8 mouse cellular contexts compared by ENCODE assay signal in genomic region chr1:135766592-135767306, GRCm38 (mm10). TPM values are rescaled to one million over a fixed set of nuclear protein-coding genes. Genes with fewer than 3 reads are reported as not detected.
DNase-seq lines count a peak whose midpoint lies in the region; ATAC-seq and TF ChIP-seq lines count a peak whose summit lies in the region.

No protein-coding gene starts in this region.

- TF ChIP-seq EP300 in heart, postnatal 0 days (IDR thresholded peaks at IDR 0.05; ENCODE audit: low read depth) = no peak

- WGBS in heart, embryonic 11.5 days (ENCODE audit: insufficient replicate concordance) = 14% methylated on average over 30 of the region's 30 CpGs
- 6% methylated on average over 30 of the region's 30 CpGs for WGBS in heart, postnatal 0 days

- H3K4me3 ChIP-seq in heart, embryonic 11.5 days (ENCODE audit: low read depth, low read length) = peak overlapping the region; percentile 82
- peak overlapping the region; percentile 82 to 98 for H3K4me3 ChIP-seq in ES-E14 (ENCODE audit: insufficient read depth in 1 of 2, low read depth in 1 of 2, low read length in 2 of 2, poor library complexity in 1 of 2, severe bottlenecking in 1 of 2)
- H3K4me3 ChIP-seq in heart, postnatal 0 days (ENCODE audit: low read depth, low read length) = peak overlapping the region; percentile 72

- no peaks in the 10 kb centered on the region for H3K9me3 ChIP-seq in heart, embryonic 11.5 days (replicated peaks; ENCODE audit: control insufficient read depth, low read length)
- H3K9me3 ChIP-seq in ES-E14 (ENCODE audit: control insufficient read depth, insufficient read depth, low read depth, low read length) = no peaks in the 10 kb centered on the region
- no peaks in the 10 kb centered on the region for H3K9me3 ChIP-seq in heart, postnatal 0 days (replicated peaks; ENCODE audit: control insufficient read depth, low read length)

- H3K4me2 ChIP-seq in heart, embryonic 11.5 days = peak overlapping the region; percentile 91
- peak overlapping the region; percentile 85 for H3K4me2 ChIP-seq in heart, postnatal 0 days (ENCODE audit: low read depth, low read length)

- peak overlapping the region; percentile 86 for H3K9ac ChIP-seq in heart, embryonic 11.5 days (ENCODE audit: low read depth, low read length)
- H3K9ac ChIP-seq in ES-E14 (ENCODE audit: insufficient read depth, low read depth, low read length, poor library complexity, severe bottlenecking) = peak overlapping the region; percentile 93
- peak overlapping the region; percentile 93 for H3K9ac ChIP-seq in heart, postnatal 0 days (replicated peaks; ENCODE audit: low read depth, low read length)

- DNase-seq in heart, postnatal 14 days = no peak
- DNase-seq in ES-E14 (ENCODE audit: low read depth, low spot score) = no peak
- no peak for DNase-seq in heart, postnatal 0 days (ENCODE audit: low spot score)
- DNase-seq in lung, postnatal 10 days = peak; percentile 47
- no peak for DNase-seq in layer of hippocampus, postnatal 25 days (ENCODE audit: extremely low spot score in 1 of 2, low spot score in 1 of 2)
- no peak for DNase-seq in layer of hippocampus, adult 9-10 months (ENCODE audit: low spot score)
- no peak for DNase-seq in right cerebral cortex, adult 2 months (ENCODE audit: low spot score in 2 of 2)

- peak overlapping the region; percentile 95 for H3K27ac ChIP-seq in heart, embryonic 11.5 days (ENCODE audit: low read depth, low read length)
- peak overlapping the region; percentile 50 for H3K27ac ChIP-seq in ES-E14 (ENCODE audit: insufficient read depth, low read depth, low read length, poor library complexity, severe bottlenecking)
- H3K27ac ChIP-seq in heart, postnatal 0 days (ENCODE audit: low read depth) = peak overlapping the region; percentile 96

- H3K36me3 ChIP-seq in heart, embryonic 11.5 days (ENCODE audit: control insufficient read depth, insufficient read depth, low read length) = peaks cover 7% of the 10 kb centered on the region
- peaks cover 18% of the 10 kb centered on the region for H3K36me3 ChIP-seq in ES-E14 (ENCODE audit: control insufficient read depth, insufficient read depth, low read length, poor library complexity, severe bottlenecking)
- peaks cover 17% of the 10 kb centered on the region for H3K36me3 ChIP-seq in heart, postnatal 0 days (replicated peaks; ENCODE audit: control insufficient read depth, insufficient read depth, low read length)

- no peaks in the 10 kb centered on the region for H3K27me3 ChIP-seq in heart, embryonic 11.5 days (ENCODE audit: control insufficient read depth, insufficient read depth, low read length)
- no peaks in the 10 kb centered on the region for H3K27me3 ChIP-seq in heart, postnatal 0 days (ENCODE audit: control insufficient read depth, insufficient read depth, low read length)

- in situ Hi-C loops in ES-E14 (cut with MboI; ENCODE audit: low sequenced_read_pairs in 2 of 2, unreplicated experiment in 2 of 2) = no loop called here

- intact Hi-C loops in heart, postnatal 14 days (cut with DNase I) = loop anchor here (1.0 kb wide), 1 partner anchor 13 kb away; the partner anchor contains the start of gene Tnni1

- no peak for ATAC-seq in heart, embryonic 11.5 days (replicated peaks; ENCODE audit: insufficient number of reproducible peaks, low FRiP score, low TSS enrichment)
- no peak; the same call in 1 of the 2 replicates for ATAC-seq in heart, postnatal 0 days (ENCODE audit: insufficient read depth, low read depth)

- H3K4me1 ChIP-seq in heart, embryonic 11.5 days (ENCODE audit: control insufficient read depth, insufficient read depth, low read length) = peaks cover 55% of the 10 kb centered on the region
- peaks cover 5 to 15% of the 10 kb centered on the region in 2 experiments; a peak in 3 of 4 replicates for H3K4me1 ChIP-seq in ES-E14 (ENCODE audit: control insufficient read depth in 2 of 2, insufficient read depth in 2 of 2, low read length in 2 of 2, poor library complexity in 1 of 2)
- H3K4me1 ChIP-seq in heart, postnatal 0 days (ENCODE audit: control insufficient read depth, insufficient read depth) = peaks cover 57% of the 10 kb centered on the region

- TF ChIP-seq CTCF in heart, postnatal 0 days (IDR thresholded peaks at IDR 0.05; ENCODE audit: low read depth) = no peak

TF ChIP-seq in ES-E14, 5 proteins besides CTCF, POLR2A, EP300 and RAD21:
- no peak for TF ChIP-seq CHD2 (IDR thresholded peaks at IDR 0.05; ENCODE audit: low read depth, low read length)
- no peak for TF ChIP-seq MAFK (IDR thresholded peaks at IDR 0.05; ENCODE audit: insufficient read depth, low read depth, low read length)
- TF ChIP-seq HCFC1 (IDR thresholded peaks at IDR 0.05; ENCODE audit: borderline replicate concordance, insufficient read depth, low read length) = no peak
- TF ChIP-seq ZC3H11A (IDR thresholded peaks at IDR 0.05; ENCODE audit: borderline replicate concordance, low read depth, low read length) = no peak
- no peak for TF ChIP-seq ZNF384 (IDR thresholded peaks at IDR 0.05; ENCODE audit: low read depth, low read length)

RNA-seq across cellular contexts. Expression of gene Phlda3, which starts 0.8 kb away (rescaled TPM):
- 61.5 and 68.1 TPM in 2 replicates for polyA plus RNA-seq in heart, embryonic 11.5 days (2014; fragmentation: Nextera tagmentation; extraction: Ambion mirVana)
- 10 to 100 TPM; 17.2 to 18.4 TPM for total RNA-seq in heart, postnatal 14 days (2021)
- 51.1 and 70.7 TPM in 2 replicates for total RNA-seq in ES-E14 (2012; rRNA removed)
- total RNA-seq in heart, postnatal 0 days (2014; rRNA removed; ENCODE audit: low replicate concordance) = 87.5 and 130 TPM in 2 replicates
- 65.5 and 67.2 TPM in 2 replicates for polyA plus RNA-seq in heart, postnatal 0 days (2015; fragmentation: Nextera tagmentation; extraction: Ambion mirVana)
- 10 to 100 TPM; 17.2 to 22.7 TPM for total RNA-seq in layer of hippocampus, postnatal 25 days (2021)

RNA-seq across cellular contexts. Expression of gene Tnni1, which starts 12.5 kb away (rescaled TPM):
- polyA plus RNA-seq in heart, embryonic 11.5 days (2014; fragmentation: Nextera tagmentation; extraction: Ambion mirVana) = 3,442 and 3,640 TPM in 2 replicates
- total RNA-seq in heart, postnatal 14 days (2021) = 10 to 100 TPM; 18.6 to 29.4 TPM
- 1.1 and 1.6 TPM in 2 replicates for total RNA-seq in ES-E14 (2012; rRNA removed)
- total RNA-seq in heart, postnatal 0 days (2014; rRNA removed; ENCODE audit: low replicate concordance) = 4,186 and 4,592 TPM in 2 replicates
- 4,392 and 4,399 TPM in 2 replicates for polyA plus RNA-seq in heart, postnatal 0 days (2015; fragmentation: Nextera tagmentation; extraction: Ambion mirVana)
- total RNA-seq in layer of hippocampus, postnatal 25 days (2021) = 1 to 10 TPM; 4.1 to 5.9 TPM

RNA-seq across cellular contexts. Expression of gene Csrp1, which starts 46.9 kb away (rescaled TPM):
- 183 and 209 TPM in 2 replicates for polyA plus RNA-seq in heart, embryonic 11.5 days (2014; fragmentation: Nextera tagmentation; extraction: Ambion mirVana)
- 10 to 100 TPM; 60.3 to 66.0 TPM for total RNA-seq in heart, postnatal 14 days (2021)
- 91.6 and 131 TPM in 2 replicates for total RNA-seq in ES-E14 (2012; rRNA removed)
- 529 and 840 TPM in 2 replicates for total RNA-seq in heart, postnatal 0 days (2014; rRNA removed; ENCODE audit: low replicate concordance)
- polyA plus RNA-seq in heart, postnatal 0 days (2015; fragmentation: Nextera tagmentation; extraction: Ambion mirVana) = 128 and 145 TPM in 2 replicates
- 100 to 1,000 TPM; 197 to 219 TPM for total RNA-seq in layer of hippocampus, postnatal 25 days (2021)

RNA-seq across cellular contexts. Expression of gene Lad1, which starts 51.6 kb away (rescaled TPM):
- polyA plus RNA-seq in heart, embryonic 11.5 days (2014; fragmentation: Nextera tagmentation; extraction: Ambion mirVana) = 2.3 and 3.1 TPM in 2 replicates
- total RNA-seq in heart, postnatal 14 days (2021) = 1 to 10 TPM; 4.9 to 6.0 TPM
- 5.2 and 9.0 TPM in 2 replicates for total RNA-seq in ES-E14 (2012; rRNA removed)
- 4.4 and 32.9 TPM in 2 replicates for total RNA-seq in heart, postnatal 0 days (2014; rRNA removed; ENCODE audit: low replicate concordance)
- polyA plus RNA-seq in heart, postnatal 0 days (2015; fragmentation: Nextera tagmentation; extraction: Ambion mirVana) = 9.1 and 11.1 TPM in 2 replicates
- 1 to 10 TPM; 1.3 to 2.0 TPM for total RNA-seq in layer of hippocampus, postnatal 25 days (2021)

Comparison
In these comparisons a context has a peak if more than half of its experiments do, and no peak if none do; other contexts are left out.
1. RNA of gene Tnni1, which starts 12.5 kb away (total RNA-seq): 4,186 to 4,592 TPM in heart, postnatal 0 days; 18.6 to 29.4 TPM in heart, postnatal 14 days, 4.1 to 5.9 TPM in layer of hippocampus, postnatal 25 days and 1.1 to 1.6 TPM in ES-E14; every median in the first group is over 100 times any median in the second.
2. Peak in every context shown above with its lines, with median percentiles within 50 percentile points of each other: H3K27ac ChIP-seq, H3K4me3 ChIP-seq and H3K9ac ChIP-seq.